Mouse (Mus musculus): ENCODE measurements around the gene Cdr2. TPM values are rescaled to one million over a fixed set of nuclear protein-coding genes. Genes with fewer than 3 reads are reported as not detected.
A peak's percentile ranks its signal among the peaks of the same experiment; 100 is the strongest.
"Not testable (repeated sequence)": the region's sequence is repeated elsewhere in the genome, so short reads cannot be mapped to it uniquely, and the experiment has no call there.

Gene Cdr2
- polyA plus RNA-seq, 1 experiment from 2014 or later: 15.7 TPM

- no peak for ATAC-seq
- Histone ChIP-seq H3K4me3 (ENCODE audit: low read length) (no peak overlapping the region), H3K4me2 (ENCODE audit: low read depth, low read length) (no peak overlapping the region), H3K27me3 (replicated peaks; ENCODE audit: control insufficient read depth, insufficient read depth, low read length) (no peaks in the 10 kb centered on the region), H3K4me1 (ENCODE audit: control insufficient read depth, insufficient read depth, low read length) (peaks cover 10% of the 10 kb centered on the region), H3K9ac (ENCODE audit: low read depth, low read length) (no peak overlapping the region), H3K36me3 (ENCODE audit: control insufficient read depth, insufficient read depth, low read length) (0 out of 2 replicates have a peak, but pooled peaks cover 11% of the 10 kb centered on the region), H3K27ac (ENCODE audit: low read length) (no peak overlapping the region), H3K9me3 (ENCODE audit: control insufficient read depth, low read length) (no peaks in the 10 kb centered on the region)
- WGBS: 91% methylated on average over 2 of the region's 2 CpGs
Observed at GRCm38 (mm10) chr7:120960116-120960515, 22.0 kb downstream of the Cdr2 start.

GRCm38 (mm10) chr7:120953591-120953990 lies 28.5 kb downstream of the Cdr2 start:
- not testable (repeated sequence) for ATAC-seq; H3K27me3 ChIP-seq (replicated peaks; ENCODE audit: control insufficient read depth, insufficient read depth, low read length)

GRCm38 (mm10) chr7:120943936-120944509 lies 38.1 kb downstream of the Cdr2 start:
- no peak overlapping the region for H3K9ac ChIP-seq (ENCODE audit: low read depth, low read length)
- no peaks in the 10 kb centered on the region for H3K9me3 ChIP-seq (ENCODE audit: control insufficient read depth, low read length)
- no peak overlapping the region for H3K27ac ChIP-seq (ENCODE audit: low read length)
- 45% methylated on average over 7 of the region's 8 CpGs for WGBS
- H3K27me3 ChIP-seq (replicated peaks; ENCODE audit: control insufficient read depth, insufficient read depth, low read length): no peaks in the 10 kb centered on the region
- no peak overlapping the region for H3K4me3 ChIP-seq (ENCODE audit: low read length)
- H3K36me3 ChIP-seq (ENCODE audit: control insufficient read depth, insufficient read depth, low read length): peaks cover 18% of the 10 kb centered on the region
- peak; percentile 68 for ATAC-seq
- no peak overlapping the region for H3K4me2 ChIP-seq (ENCODE audit: low read depth, low read length)
- H3K4me1 ChIP-seq (ENCODE audit: control insufficient read depth, insufficient read depth, low read length): no peaks in the 10 kb centered on the region

More at GRCm38 (mm10) chr7:120953591-120953990, 28.5 kb downstream of the Cdr2 start:
- H3K4me2 ChIP-seq (ENCODE audit: low read depth, low read length); H3K9ac ChIP-seq (ENCODE audit: low read depth, low read length); H3K27ac ChIP-seq (ENCODE audit: low read length); H3K9me3 ChIP-seq (ENCODE audit: control insufficient read depth, low read length); H3K4me3 ChIP-seq (ENCODE audit: low read length); H3K4me1 ChIP-seq (ENCODE audit: control insufficient read depth, insufficient read depth, low read length): not testable (repeated sequence)
- WGBS: 80% methylated on average over 7 of the region's 7 CpGs
- peaks cover 14% of the 10 kb centered on the region for H3K36me3 ChIP-seq (ENCODE audit: control insufficient read depth, insufficient read depth, low read length)

GRCm38 (mm10) chr7:120942506-120942905 lies 39.6 kb downstream of the Cdr2 start:
- H3K9ac ChIP-seq (ENCODE audit: low read depth, low read length): no peak overlapping the region
- H3K27ac ChIP-seq (ENCODE audit: low read length): no peak overlapping the region
- no peak for ATAC-seq
- no peak overlapping the region for H3K4me2 ChIP-seq (ENCODE audit: low read depth, low read length)
- no peaks in the 10 kb centered on the region for H3K9me3 ChIP-seq (ENCODE audit: control insufficient read depth, low read length)
- no peaks in the 10 kb centered on the region for H3K27me3 ChIP-seq (replicated peaks; ENCODE audit: control insufficient read depth, insufficient read depth, low read length)
- WGBS: 69% methylated on average over 1 of the region's 1 CpGs
- no peaks in the 10 kb centered on the region for H3K4me1 ChIP-seq (ENCODE audit: control insufficient read depth, insufficient read depth, low read length)
- H3K36me3 ChIP-seq (ENCODE audit: control insufficient read depth, insufficient read depth, low read length): peaks cover 23% of the 10 kb centered on the region
- no peak overlapping the region for H3K4me3 ChIP-seq (ENCODE audit: low read length)

- ATAC-seq: no peak
- Histone ChIP-seq H3K4me3 (ENCODE audit: low read length) (no peak overlapping the region), H3K27ac (ENCODE audit: low read length) (no peak overlapping the region), H3K4me1 (ENCODE audit: control insufficient read depth, insufficient read depth, low read length) (no peaks in the 10 kb centered on the region), H3K9ac (ENCODE audit: low read depth, low read length) (no peak overlapping the region), H3K27me3 (replicated peaks; ENCODE audit: control insufficient read depth, insufficient read depth, low read length) (no peaks in the 10 kb centered on the region), H3K9me3 (ENCODE audit: control insufficient read depth, low read length) (no peaks in the 10 kb centered on the region), H3K4me2 (ENCODE audit: low read depth, low read length) (no peak overlapping the region), H3K36me3 (ENCODE audit: control insufficient read depth, insufficient read depth, low read length) (peaks cover 28% of the 10 kb centered on the region)
- 90% methylated on average over 6 of the region's 6 CpGs for WGBS
Observed at GRCm38 (mm10) chr7:120941214-120941613, 40.9 kb downstream of the Cdr2 start.

- Histone ChIP-seq H3K4me1 (ENCODE audit: control insufficient read depth, insufficient read depth, low read length) (no peaks in the 10 kb centered on the region), H3K27me3 (replicated peaks; ENCODE audit: control insufficient read depth, insufficient read depth, low read length) (no peaks in the 10 kb centered on the region), H3K9ac (ENCODE audit: low read depth, low read length) (no peak overlapping the region), H3K4me2 (ENCODE audit: low read depth, low read length) (no peak overlapping the region), H3K4me3 (ENCODE audit: low read length) (no peak overlapping the region), H3K27ac (ENCODE audit: low read length) (no peak overlapping the region), H3K9me3 (ENCODE audit: control insufficient read depth, low read length) (no peaks in the 10 kb centered on the region), H3K36me3 (ENCODE audit: control insufficient read depth, insufficient read depth, low read length) (peaks cover 27% of the 10 kb centered on the region)
- ATAC-seq: no peak
- WGBS: 93% methylated on average over 12 of the region's 12 CpGs
Observed at GRCm38 (mm10) chr7:120940343-120940742, 41.8 kb downstream of the Cdr2 start.

GRCm38 (mm10) chr7:120938206-120938605 lies 43.9 kb downstream of the Cdr2 start:
- WGBS: 85% methylated on average over 9 of the region's 9 CpGs

GRCm38 (mm10) chr7:120936522-120936921 lies 45.6 kb downstream of the Cdr2 start:
- Histone ChIP-seq H3K9ac (ENCODE audit: low read depth, low read length) (no peak overlapping the region), H3K9me3 (ENCODE audit: control insufficient read depth, low read length) (no peaks in the 10 kb centered on the region), H3K4me3 (ENCODE audit: low read length) (no peak overlapping the region), H3K27ac (ENCODE audit: low read length) (no peak overlapping the region), H3K4me1 (ENCODE audit: control insufficient read depth, insufficient read depth, low read length) (no peaks in the 10 kb centered on the region), H3K27me3 (replicated peaks; ENCODE audit: control insufficient read depth, insufficient read depth, low read length) (no peaks in the 10 kb centered on the region), H3K4me2 (ENCODE audit: low read depth, low read length) (no peak overlapping the region), H3K36me3 (ENCODE audit: control insufficient read depth, insufficient read depth, low read length) (peaks cover 42% of the 10 kb centered on the region)
- no peak for ATAC-seq
- WGBS: 86% methylated on average over 4 of the region's 4 CpGs

More at GRCm38 (mm10) chr7:120938206-120938605, 43.9 kb downstream of the Cdr2 start:
- ATAC-seq: no peak
- H3K27ac ChIP-seq (ENCODE audit: low read length): no peak overlapping the region
- no peak overlapping the region for H3K4me3 ChIP-seq (ENCODE audit: low read length)
- no peaks in the 10 kb centered on the region for H3K4me1 ChIP-seq (ENCODE audit: control insufficient read depth, insufficient read depth, low read length)
- no peaks in the 10 kb centered on the region for H3K27me3 ChIP-seq (replicated peaks; ENCODE audit: control insufficient read depth, insufficient read depth, low read length)
- H3K9me3 ChIP-seq (ENCODE audit: control insufficient read depth, low read length): no peaks in the 10 kb centered on the region
- no peak overlapping the region for H3K4me2 ChIP-seq (ENCODE audit: low read depth, low read length)
- H3K9ac ChIP-seq (ENCODE audit: low read depth, low read length): no peak overlapping the region
- peaks cover 35% of the 10 kb centered on the region for H3K36me3 ChIP-seq (ENCODE audit: control insufficient read depth, insufficient read depth, low read length)

GRCm38 (mm10) chr7:120934716-120935115 lies 47.4 kb downstream of the Cdr2 start:
- Histone ChIP-seq H3K4me1 (ENCODE audit: control insufficient read depth, insufficient read depth, low read length) (no peaks in the 10 kb centered on the region), H3K27ac (ENCODE audit: low read length) (no peak overlapping the region), H3K9ac (ENCODE audit: low read depth, low read length) (no peak overlapping the region), H3K9me3 (ENCODE audit: control insufficient read depth, low read length) (no peaks in the 10 kb centered on the region), H3K36me3 (ENCODE audit: control insufficient read depth, insufficient read depth, low read length) (peaks cover 38% of the 10 kb centered on the region), H3K4me2 (ENCODE audit: low read depth, low read length) (no peak overlapping the region), H3K4me3 (ENCODE audit: low read length) (no peak overlapping the region), H3K27me3 (replicated peaks; ENCODE audit: control insufficient read depth, insufficient read depth, low read length) (no peaks in the 10 kb centered on the region)
- 39% methylated on average over 5 of the region's 5 CpGs for WGBS
- peak; percentile 66; the same call in 1 of the 2 replicates for ATAC-seq

- no peaks in the 10 kb centered on the region for H3K4me1 ChIP-seq (ENCODE audit: control insufficient read depth, insufficient read depth, low read length)
- H3K9ac ChIP-seq (ENCODE audit: low read depth, low read length): no peak overlapping the region
- H3K4me2 ChIP-seq (ENCODE audit: low read depth, low read length): no peak overlapping the region
- no peaks in the 10 kb centered on the region for H3K27me3 ChIP-seq (replicated peaks; ENCODE audit: control insufficient read depth, insufficient read depth, low read length)
- no peak overlapping the region for H3K4me3 ChIP-seq (ENCODE audit: low read length)
- H3K9me3 ChIP-seq (ENCODE audit: control insufficient read depth, low read length): no peaks in the 10 kb centered on the region
- peaks cover 32% of the 10 kb centered on the region; the same call in 1 of the 2 replicates for H3K36me3 ChIP-seq (ENCODE audit: control insufficient read depth, insufficient read depth, low read length)
- ATAC-seq: no peak
- no peak overlapping the region for H3K27ac ChIP-seq (ENCODE audit: low read length)
- whole genome bisulfite sequencing: 78% methylated on average over 5 of the region's 5 CpGs
Observed at GRCm38 (mm10) chr7:120933680-120934195, 48.4 kb downstream of the Cdr2 start.

Measured in intestine, embryonic 16.5 days (tissue).